Mouse (Mus musculus) cerebellum, adult 9-10 months (tissue): ENCODE data around the gene Txnrd1.

Experiments
- DNase-seq: peaks from one replicate; pipeline ENCODE4 v3.0.0; 2022

The Txnrd1 gene

GRCm38 (mm10) chr10:82818661-82819060 lies 15.1 kb upstream of the Txnrd1 start:
- no peak for DNase-seq

GRCm38 (mm10) chr10:82823108-82823778 lies 10.5 kb upstream of the Txnrd1 start:
- DNase-seq = no peak

- no peak for DNase-seq
These were observed 10.0 kb upstream of the Txnrd1 start for GRCm38 (mm10) chr10:82823779-82824177.

GRCm38 (mm10) chr10:82824541-82824940 lies 9.2 kb upstream of the Txnrd1 start:
- no peak for DNase-seq

- no peak for DNase-seq
These were observed 7.2 kb upstream of the Txnrd1 start for GRCm38 (mm10) chr10:82826516-82826915.

- no peak for DNase-seq
These were observed 2.1 kb downstream of the Txnrd1 start for GRCm38 (mm10) chr10:82835898-82836297.

- DNase-seq = no peak
These were observed 4.6 kb downstream of the Txnrd1 start for GRCm38 (mm10) chr10:82838390-82838789.

- no peak for DNase-seq
These were observed 10.3 kb downstream of the Txnrd1 start for GRCm38 (mm10) chr10:82844090-82844489.

GRCm38 (mm10) chr10:82844731-82845130 lies 11.0 kb downstream of the Txnrd1 start:
- DNase-seq = no peak

GRCm38 (mm10) chr10:82847821-82848459 lies 14.2 kb downstream of the Txnrd1 start:
- no peak for DNase-seq

GRCm38 (mm10) chr10:82849686-82850353 lies 16.1 kb downstream of the Txnrd1 start:
- no peak for DNase-seq

GRCm38 (mm10) chr10:82850354-82850752 lies 16.6 kb downstream of the Txnrd1 start:
- no peak for DNase-seq

- no peak for DNase-seq
These were observed 18.0 kb downstream of the Txnrd1 start for GRCm38 (mm10) chr10:82851751-82852150.

- peak; percentile 45 for DNase-seq
These were observed 24.4 kb downstream of the Txnrd1 start for GRCm38 (mm10) chr10:82858032-82858680.

GRCm38 (mm10) chr10:82858691-82859532 lies 25.2 kb downstream of the Txnrd1 start:
- DNase-seq = peak; percentile 95

- peak; percentile 54 for DNase-seq
These were observed 25.8 kb downstream of the Txnrd1 start for GRCm38 (mm10) chr10:82859533-82859915.

GRCm38 (mm10) chr10:82860181-82860928 lies 26.6 kb downstream of the Txnrd1 start:
- peak; percentile 73 for DNase-seq

- no peak for DNase-seq
These were observed 27.2 kb downstream of the Txnrd1 start for GRCm38 (mm10) chr10:82860929-82861315.

GRCm38 (mm10) chr10:82863106-82863680 lies 29.4 kb downstream of the Txnrd1 start:
- DNase-seq = peak; percentile 23

- no peak for DNase-seq
These were observed 30.1 kb downstream of the Txnrd1 start for GRCm38 (mm10) chr10:82863827-82864226.

GRCm38 (mm10) chr10:82866356-82866755 lies 32.6 kb downstream of the Txnrd1 start, which contains the start of gene Eid3:
Gene Eid3 (plus strand): TSS chr10:82866626.
- DNase-seq = peak; percentile 20
